Mouse (Mus musculus) olfactory bulb, adult 2 months (tissue): ENCODE results near the gene Sec1. TPM values are rescaled to one million over a fixed set of nuclear protein-coding genes. Genes with fewer than 3 reads are reported as not detected.

Source experiments
- H3K27ac ChIP-seq: fragments of 200-500 bp; 2 replicates; pipeline ENCODE4 v1.5.1; 2012; ENCODE audit warnings: low read depth, low read length; ENCODE audit not compliant: insufficient read depth
- H3K4me1 ChIP-seq: fragments of 200-500 bp; 2 replicates; pipeline ENCODE4 v1.6.1; 2012; ENCODE audit warnings: low read length; ENCODE audit not compliant: control insufficient read depth, insufficient read depth
- H3K4me3 ChIP-seq: fragments of 200-500 bp; 2 replicates; pipeline ENCODE4 v1.5.1; 2012; ENCODE audit warnings: mild to moderate bottlenecking, low read depth, low read length, moderate library complexity; ENCODE audit not compliant: insufficient read depth
- CTCF ChIP-seq: fragments of 200-500 bp; IDR thresholded peaks from 2 replicates; pipeline ENCODE4 v1.5.1; 2012; ENCODE audit warnings: low read depth, mild to moderate bottlenecking, low read length, moderate library complexity; ENCODE audit not compliant: insufficient read depth
- POLR2A ChIP-seq: fragments of 200-500 bp; IDR thresholded peaks from 2 replicates; pipeline ENCODE4 v1.6.1; 2012; ENCODE audit warnings: mild to moderate bottlenecking, low read depth, low read length, moderate library complexity; ENCODE audit not compliant: insufficient read depth
- WGBS: fragments of 180-500 bp; shearing (Covaris S2); methylation state at CpG from one replicate; pipeline ENCODE4 v1.1.7; 2018; 5-methylcytosine and 5-hydroxymethylcytosine counted together
- polyA plus RNA-seq: library from polyadenylated mRNA; stranded (reverse); fragments of >200 nt; gene quantifications from 2 replicates; pipeline ENCODE4 v1.2.4, GENCODE M21; 2012; ENCODE audit warnings: low replicate concordance; ENCODE audit not compliant: missing spikeins, insufficient read depth, insufficient read length

Gene Sec1
- polyA plus RNA-seq, 1 experiment: not detected

- TF ChIP-seq CTCF (no peak), POLR2A (no peak)
- H3K4me1 ChIP-seq: peaks cover 60% of the 10 kb centered on the region
- H3K4me3 ChIP-seq: peak overlapping the region; percentile 26
- peak overlapping the region; percentile 100 for H3K27ac ChIP-seq
- WGBS: 52% methylated on average over 13 of the region's 13 CpGs
Observed at GRCm38 (mm10) chr7:45708221-45708761, 14.1 kb upstream of the Sec1 start.

GRCm38 (mm10) chr7:45707375-45707967 is 13.3 kb upstream of the Sec1 start:
- peaks cover 60% of the 10 kb centered on the region for H3K4me1 ChIP-seq
- peak overlapping the region; percentile 100 for H3K27ac ChIP-seq
- H3K4me3 ChIP-seq: peak overlapping the region; percentile 83
- 0% methylated on average over 27 of the region's 27 CpGs for WGBS
- TF ChIP-seq POLR2A (peak; percentile 60; the same call in 1 of the 2 replicates), CTCF (no peak)

GRCm38 (mm10) chr7:45706721-45707241 is 12.6 kb upstream of the Sec1 start:
- Histone ChIP-seq H3K4me1 (peaks cover 56% of the 10 kb centered on the region), H3K4me3 (peak overlapping the region; percentile 83), H3K27ac (peak overlapping the region; percentile 100)
- TF ChIP-seq POLR2A (peak; percentile 56), CTCF (no peak)
- 2% methylated on average over 43 of the region's 45 CpGs for WGBS

GRCm38 (mm10) chr7:45705873-45706281 is 11.7 kb upstream of the Sec1 start:
- under 1% methylated on average over 7 of the region's 7 CpGs for WGBS
- no peak for TF ChIP-seq CTCF
- 0 out of 2 replicates have a peak, but pooled peaks have one; percentile 32 for TF ChIP-seq POLR2A
- Histone ChIP-seq H3K4me3 (peak overlapping the region; percentile 83), H3K27ac (peak overlapping the region; percentile 99), H3K4me1 (peaks cover 55% of the 10 kb centered on the region)

GRCm38 (mm10) chr7:45705443-45705864 is 11.3 kb upstream of the Sec1 start:
- no peak for TF ChIP-seq CTCF
- 0 out of 2 replicates have a peak, but pooled peaks have one; percentile 3 for TF ChIP-seq POLR2A
- under 1% methylated on average over 21 of the region's 21 CpGs for WGBS
- H3K4me3 ChIP-seq: peak overlapping the region; percentile 83
- peak overlapping the region; percentile 99 for H3K27ac ChIP-seq
- H3K4me1 ChIP-seq: peaks cover 50% of the 10 kb centered on the region

- Histone ChIP-seq H3K4me3 (peak within 1 kb of the TSS; percentile 83), H3K27ac (peak within 1 kb of the TSS; percentile 99), H3K4me1 (peaks cover 45% of the 10 kb centered on the region)
- under 1% methylated on average over 36 of the region's 36 CpGs for WGBS
- TF ChIP-seq CTCF (no peak), POLR2A (peak; percentile 41; the same call in 1 of the 2 replicates)
Observed at GRCm38 (mm10) chr7:45704730-45705442, 10.7 kb upstream of the Sec1 start, which contains the start of gene Dbp. Dbp (plus strand) TSS chr7:45705088.

GRCm38 (mm10) chr7:45704046-45704559 is 9.9 kb upstream of the Sec1 start:
- TF ChIP-seq CTCF (no peak), POLR2A (peak; percentile 37)
- Histone ChIP-seq H3K27ac (peak overlapping the region; percentile 98), H3K4me1 (peaks cover 45% of the 10 kb centered on the region), H3K4me3 (peak overlapping the region; percentile 55)
- WGBS: 1% methylated on average over 13 of the region's 13 CpGs

GRCm38 (mm10) chr7:45703521-45704033 is 9.4 kb upstream of the Sec1 start:
- Histone ChIP-seq H3K4me3 (peak overlapping the region; percentile 48), H3K4me1 (peaks cover 42% of the 10 kb centered on the region), H3K27ac (peak overlapping the region; percentile 98)
- 24% methylated on average over 12 of the region's 12 CpGs for WGBS
- TF ChIP-seq CTCF: no peak
- TF ChIP-seq POLR2A: no peak
